Mouse (Mus musculus) embryonic facial prominence, embryonic 13.5 days (tissue): ENCODE measurements at regions not wholly inside any gene's neighbourhood (a gene's known extent, or its start where the extent isn't known, plus 50 kb on each side); places are given as distances from the start of the nearest gene placed in this dataset.

Experiments used
- ATAC-seq: fragments of 200-750 bp; cut with Nextera tagmentation; 2 replicates; pipeline ENCODE4 v1.8.0; 2017; ENCODE audit warnings: low read depth; ENCODE audit not compliant: insufficient number of reproducible peaks, insufficient read depth, low FRiP score, low TSS enrichment
- H3K27ac ChIP-seq: fragments of 300-500 bp; sonication (generic); 2 replicates; pipeline ENCODE4 v1.5.1; 2015; ENCODE audit warnings: moderate library complexity, mild to moderate bottlenecking, inconsistent platforms
- H3K27me3 ChIP-seq: fragments of 300-500 bp; sonication (generic); 2 replicates; pipeline ENCODE4 v1.6.1; 2015; ENCODE audit warnings: mild to moderate bottlenecking, inconsistent platforms
- H3K36me3 ChIP-seq: fragments of 300-500 bp; sonication (generic); 2 replicates; pipeline ENCODE4 v1.6.1; 2015; ENCODE audit warnings: mild to moderate bottlenecking, inconsistent platforms
- H3K4me1 ChIP-seq: fragments of 300-500 bp; sonication (generic); 2 replicates; pipeline ENCODE4 v1.6.1; 2015; ENCODE audit warnings: inconsistent platforms
- H3K4me2 ChIP-seq: fragments of 300-500 bp; sonication (generic); 2 replicates; pipeline ENCODE4 v1.6.1; 2015; ENCODE audit warnings: moderate library complexity, mild to moderate bottlenecking, inconsistent platforms
- H3K4me3 ChIP-seq: fragments of 300-500 bp; sonication (generic); 2 replicates; pipeline ENCODE4 v1.5.1; 2015; ENCODE audit warnings: mild to moderate bottlenecking, inconsistent platforms
- H3K9ac ChIP-seq: fragments of 300-500 bp; sonication (generic); 2 replicates; pipeline ENCODE4 v1.6.1; 2015; ENCODE audit warnings: mild to moderate bottlenecking, inconsistent platforms
- H3K9me3 ChIP-seq: fragments of 300-500 bp; sonication (generic); 2 replicates; pipeline ENCODE4 v1.6.1; 2016; ENCODE audit warnings: inconsistent platforms
- WGBS: fragments of 180-500 bp; shearing (Covaris S2); methylation state at CpG from one replicate; pipeline ENCODE4 v1.1.7; 2015; ENCODE audit warnings: mixed read lengths; 5-methylcytosine and 5-hydroxymethylcytosine counted together

GRCm38 (mm10) chr1:143946933-143947332 is 57.0 kb downstream of the Rgs2 start:
- Histone ChIP-seq H3K4me2 (no peak overlapping the region), H3K4me3 (no peak overlapping the region), H3K27me3 (no peaks in the 10 kb centered on the region), H3K27ac (no peak overlapping the region), H3K4me1 (no peaks in the 10 kb centered on the region), H3K9me3 (no peaks in the 10 kb centered on the region), H3K36me3 (no peaks in the 10 kb centered on the region), H3K9ac (no peak overlapping the region)
- no peak for ATAC-seq

GRCm38 (mm10) chr1:143941465-143941864 is 62.5 kb downstream of the Rgs2 start:
- Histone ChIP-seq H3K9me3 (no peaks in the 10 kb centered on the region), H3K27ac (no peak overlapping the region), H3K9ac (no peak overlapping the region), H3K4me2 (no peak overlapping the region), H3K4me1 (peaks cover 4% of the 10 kb centered on the region; the same call in 1 of the 2 replicates), H3K36me3 (no peaks in the 10 kb centered on the region), H3K4me3 (no peak overlapping the region), H3K27me3 (no peaks in the 10 kb centered on the region)
- ATAC-seq, result 0 out of 2 replicates have a peak, but pooled peaks have one; percentile 75
- 68% methylated on average over 5 of the region's 5 CpGs for WGBS

- no peak for ATAC-seq
- Histone ChIP-seq H3K27me3 (no peaks in the 10 kb centered on the region), H3K36me3 (no peaks in the 10 kb centered on the region), H3K9me3 (no peaks in the 10 kb centered on the region), H3K4me1 (peaks cover 4% of the 10 kb centered on the region; the same call in 1 of the 2 replicates), H3K4me2 (no peak overlapping the region), H3K9ac (no peak overlapping the region), H3K27ac (no peak overlapping the region), H3K4me3 (no peak overlapping the region)
- 47% methylated on average over 2 of the region's 2 CpGs for WGBS
Observed at GRCm38 (mm10) chr1:143939511-143939910, 64.5 kb downstream of the Rgs2 start.

- Histone ChIP-seq H3K27me3 (no peaks in the 10 kb centered on the region), H3K9me3 (no peaks in the 10 kb centered on the region), H3K36me3 (no peaks in the 10 kb centered on the region), H3K4me1 (peaks cover 4% of the 10 kb centered on the region; the same call in 1 of the 2 replicates), H3K27ac (no peak overlapping the region), H3K9ac (no peak overlapping the region), H3K4me3 (no peak overlapping the region), H3K4me2 (no peak overlapping the region)
- no peak for ATAC-seq
- WGBS, result 79% methylated on average over 3 of the region's 3 CpGs
Observed at GRCm38 (mm10) chr1:143938569-143938968, 65.4 kb downstream of the Rgs2 start.

- Histone ChIP-seq H3K27me3 (no peaks in the 10 kb centered on the region), H3K27ac (no peak overlapping the region), H3K36me3 (no peaks in the 10 kb centered on the region), H3K9ac (no peak overlapping the region), H3K4me3 (no peak overlapping the region), H3K4me1 (no peaks in the 10 kb centered on the region), H3K4me2 (no peak overlapping the region), H3K9me3 (no peaks in the 10 kb centered on the region)
- no peak for ATAC-seq
- WGBS, result 83% methylated on average over 3 of the region's 3 CpGs
Observed at GRCm38 (mm10) chr1:143930798-143931197, 73.2 kb downstream of the Rgs2 start.

- no peaks in the 10 kb centered on the region for H3K27me3 ChIP-seq
- no peaks in the 10 kb centered on the region for H3K9me3 ChIP-seq
- no peak overlapping the region for H3K9ac ChIP-seq
- 62% methylated on average over 5 of the region's 5 CpGs for WGBS
- H3K4me2 ChIP-seq, result no peak overlapping the region
- H3K36me3 ChIP-seq, result no peaks in the 10 kb centered on the region
- H3K4me3 ChIP-seq, result no peak overlapping the region
- H3K4me1 ChIP-seq, result no peaks in the 10 kb centered on the region
- no peak for ATAC-seq
- H3K27ac ChIP-seq, result no peak overlapping the region
Observed at GRCm38 (mm10) chr1:143929567-143930165, 74.3 kb downstream of the Rgs2 start.

- Histone ChIP-seq H3K4me3 (no peak overlapping the region), H3K4me1 (peaks cover 7% of the 10 kb centered on the region), H3K9me3 (no peaks in the 10 kb centered on the region), H3K36me3 (no peaks in the 10 kb centered on the region), H3K4me2 (no peak overlapping the region), H3K27me3 (no peaks in the 10 kb centered on the region), H3K27ac (no peak overlapping the region), H3K9ac (no peak overlapping the region)
- WGBS, result 52% methylated on average over 1 of the region's 1 CpGs
- ATAC-seq, result no peak
Observed at GRCm38 (mm10) chr1:143922499-143922898, 81.5 kb downstream of the Rgs2 start.

GRCm38 (mm10) chr1:143920256-143920655 is 83.7 kb downstream of the Rgs2 start:
- no peak for ATAC-seq
- Histone ChIP-seq H3K4me3 (no peak overlapping the region), H3K27me3 (no peaks in the 10 kb centered on the region), H3K27ac (no peak overlapping the region), H3K36me3 (no peaks in the 10 kb centered on the region), H3K4me1 (peaks cover 11% of the 10 kb centered on the region), H3K4me2 (no peak overlapping the region), H3K9me3 (no peaks in the 10 kb centered on the region), H3K9ac (no peak overlapping the region)
- 69% methylated on average over 7 of the region's 7 CpGs for WGBS

GRCm38 (mm10) chr1:143918949-143919348 is 85.0 kb downstream of the Rgs2 start:
- Histone ChIP-seq H3K27ac (no peak overlapping the region), H3K4me1 (peaks cover 11% of the 10 kb centered on the region), H3K4me2 (no peak overlapping the region), H3K9me3 (no peaks in the 10 kb centered on the region), H3K36me3 (no peaks in the 10 kb centered on the region), H3K4me3 (no peak overlapping the region), H3K9ac (no peak overlapping the region), H3K27me3 (no peaks in the 10 kb centered on the region)
- no peak for ATAC-seq
- WGBS, result 65% methylated on average over 5 of the region's 5 CpGs

GRCm38 (mm10) chr1:143918146-143918774 is 85.7 kb downstream of the Rgs2 start:
- WGBS, result 89% methylated on average over 9 of the region's 9 CpGs
- no peak overlapping the region for H3K27ac ChIP-seq

GRCm38 (mm10) chr1:143917623-143918022 is 86.3 kb downstream of the Rgs2 start:
- Histone ChIP-seq H3K9ac (no peak overlapping the region), H3K27me3 (no peaks in the 10 kb centered on the region), H3K36me3 (no peaks in the 10 kb centered on the region), H3K27ac (no peak overlapping the region), H3K4me1 (peaks cover 11% of the 10 kb centered on the region), H3K9me3 (no peaks in the 10 kb centered on the region), H3K4me3 (no peak overlapping the region), H3K4me2 (no peak overlapping the region)
- ATAC-seq, result no peak
- 62% methylated on average over 5 of the region's 5 CpGs for WGBS

More at GRCm38 (mm10) chr1:143918146-143918774, 85.7 kb downstream of the Rgs2 start:
- H3K9me3 ChIP-seq, result no peaks in the 10 kb centered on the region
- no peak overlapping the region for H3K9ac ChIP-seq
- H3K4me3 ChIP-seq, result no peak overlapping the region
- ATAC-seq, result no peak
- H3K36me3 ChIP-seq, result no peaks in the 10 kb centered on the region
- H3K27me3 ChIP-seq, result no peaks in the 10 kb centered on the region
- H3K4me1 ChIP-seq, result peaks cover 11% of the 10 kb centered on the region
- H3K4me2 ChIP-seq, result no peak overlapping the region

GRCm38 (mm10) chr1:143916587-143916986 is 87.4 kb downstream of the Rgs2 start:
- Histone ChIP-seq H3K4me2 (no peak overlapping the region), H3K9ac (no peak overlapping the region), H3K36me3 (no peaks in the 10 kb centered on the region), H3K4me3 (no peak overlapping the region), H3K27ac (no peak overlapping the region), H3K27me3 (no peaks in the 10 kb centered on the region), H3K9me3 (no peaks in the 10 kb centered on the region), H3K4me1 (peaks cover 11% of the 10 kb centered on the region)
- 83% methylated on average over 9 of the region's 9 CpGs for WGBS
- no peak for ATAC-seq
